Mouse (Mus musculus) neural tube, embryonic 12.5 days (tissue): ENCODE data around the gene BC061212. TPM values are rescaled to one million over a fixed set of nuclear protein-coding genes. Genes with fewer than 3 reads are reported as not detected.
"Not testable (repeated sequence)": the region's sequence is repeated elsewhere in the genome, so short reads cannot be mapped to it uniquely, and the experiment has no call there.

ENCODE experiments used
- ATAC-seq: fragments of 200-750 bp; cut with Nextera tagmentation; 2 replicates; pipeline ENCODE4 v1.8.0; 2017; ENCODE audit warnings: low read depth, mild to moderate bottlenecking, moderate TSS enrichment, moderate library complexity; ENCODE audit not compliant: low FRiP score
- H3K27ac ChIP-seq: fragments of 300-500 bp; sonication (generic); 2 replicates; pipeline ENCODE4 v1.5.1; 2016
- H3K27me3 ChIP-seq: fragments of 300-500 bp; sonication (generic); replicated peaks from 2 replicates; pipeline ENCODE4 v1.6.1; 2016; ENCODE audit warnings: mild to moderate bottlenecking
- H3K36me3 ChIP-seq: fragments of 300-500 bp; sonication (generic); 2 replicates; pipeline ENCODE4 v1.6.1; 2016; ENCODE audit warnings: mild to moderate bottlenecking
- H3K4me1 ChIP-seq: fragments of 300-500 bp; sonication (generic); 2 replicates; pipeline ENCODE4 v1.6.1; 2016
- H3K4me2 ChIP-seq: fragments of 300-500 bp; sonication (generic); replicated peaks from 2 replicates; pipeline ENCODE4 v1.6.1; 2016; ENCODE audit warnings: mild to moderate bottlenecking
- H3K4me3 ChIP-seq: fragments of 300-500 bp; sonication (generic); 2 replicates; pipeline ENCODE4 v1.5.1; 2016
- H3K9ac ChIP-seq: fragments of 300-500 bp; sonication (generic); 2 replicates; pipeline ENCODE4 v1.6.1; 2016; ENCODE audit warnings: mild to moderate bottlenecking
- H3K9me3 ChIP-seq: fragments of 300-500 bp; sonication (generic); 2 replicates; pipeline ENCODE4 v1.6.1; 2016; ENCODE audit warnings: mild to moderate bottlenecking
- WGBS: fragments of 180-500 bp; shearing (Covaris S2); methylation state at CpG from one replicate; pipeline ENCODE4 v1.1.7; 2016; 5-methylcytosine and 5-hydroxymethylcytosine counted together
- polyA plus RNA-seq: library from polyadenylated mRNA; unstranded; fragments of >200 nt; fragmentation: Nextera tagmentation; extraction: Ambion mirVana; gene quantifications from 2 replicates; pipeline ENCODE4 v1.2.1, GENCODE M21; 2016

The BC061212 gene
- polyA plus RNA-seq, result not detected in 2 replicates

GRCm38 (mm10) chr5:94070445-94070844 is at the start of gene BC061212:
Gene BC061212, minus strand, starts transcription at chr5:94070545.
- H3K27ac ChIP-seq, H3K4me3 ChIP-seq, H3K9me3 ChIP-seq, H3K9ac ChIP-seq, ATAC-seq, H3K4me1 ChIP-seq, H3K27me3 ChIP-seq, H3K4me2 ChIP-seq, H3K36me3 ChIP-seq: not testable (repeated sequence)
- no CpG with 5 or more reads among the region's 1 CpGs for WGBS

- H3K4me2 ChIP-seq, ATAC-seq, H3K36me3 ChIP-seq, H3K9ac ChIP-seq, H3K4me3 ChIP-seq, H3K4me1 ChIP-seq, H3K9me3 ChIP-seq, H3K27me3 ChIP-seq, H3K27ac ChIP-seq: not testable (repeated sequence)
- WGBS, result no CpG with 5 or more reads among the region's 3 CpGs
These were observed 5.7 kb upstream of the BC061212 start, which contains the start of gene Gm6351 for GRCm38 (mm10) chr5:94076085-94076484. Gene Gm6351, plus strand, starts transcription at chr5:94076385.

Other genes with a start within 250 kb of the BC061212 start
- gene Gm7792, start 226.8 kb downstream of the BC061212 start, polyA plus RNA-seq, result not detected in 2 replicates
- not detected in 2 replicates for gene Gm16429, start 141.5 kb downstream of the BC061212 start, polyA plus RNA-seq
- gene Gm6351, start 5.8 kb upstream of the BC061212 start, polyA plus RNA-seq, result not detected in 2 replicates
- gene Gm3106, start 147.5 kb upstream of the BC061212 start, polyA plus RNA-seq, result not detected in 2 replicates
- not detected in 2 replicates for gene A430089I19Rik, start 236.3 kb upstream of the BC061212 start, polyA plus RNA-seq
- gene Gm6502, start 243.9 kb upstream of the BC061212 start, polyA plus RNA-seq, result not detected in 2 replicates